Mouse (Mus musculus): ENCODE measurements around the gene Rangap1.
"Not testable (repeated sequence)": the region's sequence is repeated elsewhere in the genome, so short reads cannot be mapped to it uniquely, and the experiment has no call there.

The Rangap1 gene

DNA sequence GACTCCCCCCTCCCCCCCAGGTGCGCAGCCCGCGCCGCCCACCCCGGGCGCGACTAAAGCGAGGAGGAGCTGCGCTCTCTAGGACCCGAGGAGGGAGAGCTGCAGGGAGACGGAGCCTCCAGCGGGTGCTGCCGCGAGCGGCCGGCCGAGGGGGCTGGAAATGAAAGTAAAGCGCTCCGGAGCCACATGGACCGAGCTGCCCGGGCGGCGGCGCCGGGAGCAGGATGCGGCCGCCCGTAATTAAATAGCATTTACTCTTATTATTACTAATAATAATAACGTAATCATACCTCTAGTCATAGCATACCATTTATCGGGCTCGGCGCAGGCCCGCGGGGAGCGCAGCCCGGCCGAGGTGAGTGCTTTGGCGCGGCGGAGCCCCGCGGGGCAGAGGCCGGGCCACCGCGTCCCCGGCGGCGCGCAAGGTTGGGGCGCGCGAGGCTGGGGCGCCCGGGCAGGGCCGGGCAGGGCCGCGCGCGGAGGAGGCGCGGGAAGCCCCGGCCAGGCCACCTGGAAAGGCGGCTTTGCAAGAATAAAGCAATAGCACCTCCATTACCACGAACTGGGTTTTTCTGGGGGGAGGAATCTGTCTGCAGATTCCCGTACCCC is at the start of gene Rangap1, which contains the start of gene Zc3h7b:
TSS of gene Rangap1 (minus strand) at position 539 of the 609 bp plus-strand sequence.
TSS of gene Zc3h7b (plus strand) at position 66 of the 609 bp plus-strand sequence.
- DNase-seq (ENCODE audit: low spot score) = peak; percentile 79

DNA sequence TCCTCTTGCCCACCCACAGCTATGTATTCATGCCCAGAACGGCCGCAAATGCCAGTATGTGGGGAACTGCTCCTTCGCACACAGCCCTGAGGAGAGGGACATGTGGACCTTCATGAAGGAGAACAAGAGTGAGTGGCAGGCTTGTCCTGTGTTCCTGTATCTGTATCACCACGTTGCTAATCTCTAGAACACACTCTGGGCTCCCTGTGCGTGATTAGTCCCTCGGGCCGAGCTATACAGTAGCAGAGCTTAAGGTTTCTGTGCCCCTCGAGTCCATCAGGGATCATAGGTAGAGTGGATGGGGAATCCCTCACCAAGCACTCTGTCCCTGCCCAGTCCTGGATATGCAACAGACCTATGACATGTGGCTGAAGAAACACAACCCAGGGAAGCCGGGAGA is 47.1 kb upstream of the Rangap1 start:
- no peak for DNase-seq (ENCODE audit: low spot score)

DNA sequence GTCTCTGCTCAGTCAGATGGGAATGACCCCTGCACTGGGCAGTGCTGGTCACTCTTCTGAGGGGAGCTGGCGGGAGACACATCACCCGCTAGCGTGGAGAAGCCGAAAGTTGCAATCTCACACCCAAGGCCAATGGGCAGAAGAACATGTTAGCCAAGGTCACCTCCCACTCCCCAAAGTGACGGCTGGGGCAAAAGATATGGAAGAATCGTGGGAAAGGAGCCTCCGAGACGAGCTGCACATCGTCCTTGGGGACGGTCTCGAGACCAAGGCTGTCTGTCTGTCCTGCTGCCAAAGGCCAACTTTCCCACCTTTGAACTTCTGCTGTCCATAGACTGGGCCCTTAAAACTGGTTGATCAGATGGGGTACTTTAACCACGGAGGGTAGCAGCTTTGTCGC is 42.2 kb upstream of the Rangap1 start:
- peak; percentile 79 for DNase-seq (ENCODE audit: low spot score)

- no peak for DNase-seq (ENCODE audit: low spot score)
These were observed 40.4 kb upstream of the Rangap1 start for GRCm38 (mm10) chr15:81785701-81786100.

DNA sequence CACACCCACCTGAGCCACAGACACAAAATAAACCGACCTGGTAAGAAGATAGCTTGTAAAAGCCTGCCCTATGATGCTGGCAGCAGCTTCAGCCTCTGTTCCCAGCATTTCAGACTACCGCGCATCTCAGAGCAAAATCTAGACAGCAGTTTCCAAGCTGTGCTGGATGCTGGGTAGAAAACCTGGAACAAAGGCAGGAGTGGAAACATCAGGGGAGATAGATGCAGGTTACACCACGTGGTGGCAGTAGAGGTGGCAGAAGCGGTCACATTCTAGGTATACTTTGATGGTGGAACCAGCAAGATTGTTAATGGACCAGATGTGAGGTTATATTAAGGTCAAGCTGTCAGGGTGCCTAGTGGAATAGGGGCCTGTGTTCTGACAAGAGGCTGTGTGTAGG is 39.4 kb upstream of the Rangap1 start:
- DNase-seq (ENCODE audit: low spot score) = no peak

DNA sequence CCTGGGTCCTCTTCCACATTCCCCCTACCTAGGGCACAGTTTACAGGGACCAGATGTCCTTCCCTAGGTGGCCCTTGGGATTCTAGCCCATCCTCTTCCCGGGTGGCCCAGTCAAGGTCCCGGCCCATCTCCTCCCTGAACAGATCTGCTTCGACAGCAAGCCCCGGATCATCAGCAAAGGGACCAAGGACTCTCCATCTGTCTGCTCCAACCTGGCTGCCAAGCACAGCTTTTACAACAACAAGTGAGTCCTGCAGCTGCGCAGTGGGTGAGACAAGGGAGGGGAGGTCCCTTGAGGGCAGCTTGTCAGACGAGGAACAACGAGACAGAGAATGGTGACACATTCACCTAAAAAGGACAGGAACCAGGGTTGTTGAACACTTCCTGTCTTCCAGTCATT is 36.5 kb upstream of the Rangap1 start:
- no peak for DNase-seq (ENCODE audit: low spot score)

DNA sequence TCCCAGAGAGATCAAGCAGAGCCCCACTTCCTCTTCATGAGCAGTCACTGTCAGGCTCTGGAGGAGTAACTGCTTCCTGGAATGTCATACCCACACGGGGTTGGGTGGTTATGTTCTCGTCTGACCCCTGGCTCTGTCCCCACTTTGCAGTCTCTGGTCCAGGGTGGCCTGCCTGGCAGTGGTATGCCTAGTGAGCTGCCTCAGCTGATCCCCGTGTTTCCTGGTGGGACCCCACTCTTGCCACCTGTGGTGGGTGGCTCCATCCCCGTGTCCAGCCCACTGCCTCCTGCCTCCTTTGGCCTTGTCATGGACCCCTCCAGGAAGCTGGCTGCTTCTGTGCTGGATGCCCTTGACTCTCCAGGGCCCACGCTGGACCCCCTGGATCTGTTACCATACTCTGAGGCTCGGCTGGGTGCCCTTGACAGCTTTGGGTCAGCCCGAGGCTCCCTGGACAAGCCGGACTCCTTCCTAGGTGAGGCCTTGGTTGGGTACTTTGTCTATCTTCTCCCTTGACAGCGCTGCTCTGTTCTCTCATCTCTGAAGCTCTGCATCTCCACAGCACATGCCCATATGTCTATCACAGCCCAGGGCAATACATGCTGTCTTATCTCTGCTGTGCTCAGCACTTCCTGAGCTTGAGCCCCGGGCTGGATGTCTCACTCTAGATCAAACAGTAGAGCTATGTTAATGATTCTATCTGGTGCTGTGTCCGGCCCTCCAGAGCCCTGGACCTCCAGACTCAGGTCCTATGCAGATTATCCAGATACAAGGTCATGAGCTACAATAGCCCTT is 31.5 kb upstream of the Rangap1 start:
- DNase-seq (ENCODE audit: low spot score) = no peak

DNA sequence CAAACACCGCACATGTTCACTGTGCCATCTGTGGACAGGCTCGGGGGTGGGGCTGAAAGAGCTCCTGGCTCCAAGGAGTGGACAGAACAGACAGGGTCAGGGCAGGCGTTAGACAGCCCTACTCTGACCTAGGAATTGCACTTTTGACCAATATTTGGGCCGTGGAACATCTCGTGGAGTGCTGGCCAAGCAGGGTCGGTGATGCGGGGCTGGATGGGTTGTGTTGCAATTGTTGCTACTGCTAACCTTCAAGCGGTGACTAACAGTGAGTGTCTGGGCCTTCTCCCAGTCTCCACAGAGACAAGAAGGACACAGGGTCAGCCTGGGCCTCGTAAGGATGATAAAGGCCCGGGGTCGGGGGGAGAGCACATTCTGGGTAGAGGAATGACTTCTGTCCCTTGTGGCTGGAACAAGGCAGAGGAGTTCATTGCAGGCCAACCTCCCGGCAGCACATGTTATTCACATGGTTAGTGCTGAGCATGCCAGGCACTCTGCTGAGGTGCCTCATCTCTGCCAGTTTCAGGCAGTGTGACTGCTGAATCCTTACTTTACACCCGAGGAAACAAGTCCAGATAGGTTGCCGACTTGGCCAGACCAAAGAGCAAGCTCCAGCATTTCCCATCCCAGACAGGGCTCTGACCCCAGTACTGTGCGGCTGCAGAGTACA is 29.3 kb upstream of the Rangap1 start:
- no peak for DNase-seq (ENCODE audit: low spot score)

DNA sequence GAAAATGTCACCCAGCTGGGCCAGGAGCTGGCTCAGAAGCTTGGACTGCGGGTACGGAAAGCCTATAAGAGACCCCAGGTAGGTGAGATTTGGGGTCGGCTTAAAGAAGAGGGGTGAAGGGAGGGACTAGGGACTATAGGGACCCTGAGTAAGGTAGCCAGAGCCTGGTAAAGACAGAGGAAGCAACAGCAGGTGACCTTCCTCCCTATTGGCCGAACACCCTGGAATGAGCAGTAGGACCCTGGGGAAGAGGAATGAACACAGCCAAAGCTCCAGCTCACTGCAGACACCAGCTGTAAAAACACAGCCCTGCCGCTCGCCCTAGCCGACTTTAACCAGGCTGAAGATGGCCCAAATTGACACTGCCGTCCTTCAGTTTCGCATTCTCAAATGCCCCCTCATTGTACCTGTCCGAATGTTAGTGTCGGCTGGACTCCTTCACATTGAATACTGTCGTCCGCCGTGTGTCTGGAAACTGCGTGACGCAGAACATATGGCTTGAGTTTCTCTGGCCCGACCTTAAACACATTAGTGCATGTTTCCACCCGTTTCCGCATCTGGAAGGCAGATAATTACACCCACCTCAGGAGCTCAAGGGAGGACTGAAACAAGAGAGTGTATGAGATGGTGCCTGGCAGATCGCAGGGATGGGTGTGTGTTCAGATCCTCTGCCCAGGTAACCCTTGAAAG is 27.2 kb upstream of the Rangap1 start:
- no peak for DNase-seq (ENCODE audit: low spot score)

GRCm38 (mm10) chr15:81769037-81769436 is 23.7 kb upstream of the Rangap1 start:
- no peak for DNase-seq (ENCODE audit: low spot score)

GRCm38 (mm10) chr15:81766439-81766838 is 21.1 kb upstream of the Rangap1 start:
- no peak for DNase-seq (ENCODE audit: low spot score)

DNA sequence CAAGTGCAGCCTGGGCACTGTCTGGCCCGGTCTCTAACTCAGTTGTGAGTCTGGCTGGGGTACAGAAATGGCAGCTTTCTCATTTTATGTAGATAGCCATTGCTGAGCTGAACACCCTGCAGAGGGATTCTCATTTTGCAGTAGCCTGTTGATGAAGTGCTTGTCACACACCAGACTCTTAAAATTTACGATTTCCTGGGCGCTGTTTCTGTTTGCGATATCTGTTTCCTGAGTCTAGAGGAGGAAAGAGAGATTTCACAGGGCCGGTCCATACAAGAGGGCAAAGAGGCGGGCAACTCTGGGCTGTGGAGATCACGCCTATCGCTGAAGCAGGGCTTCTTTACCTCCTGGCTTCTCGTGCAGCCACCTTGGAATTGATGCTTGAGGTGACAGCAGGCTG is 20.3 kb upstream of the Rangap1 start:
- no peak for DNase-seq (ENCODE audit: low spot score)

GRCm38 (mm10) chr15:81764573-81764972 is 19.2 kb upstream of the Rangap1 start:
- DNase-seq (ENCODE audit: low spot score) = no peak

DNA sequence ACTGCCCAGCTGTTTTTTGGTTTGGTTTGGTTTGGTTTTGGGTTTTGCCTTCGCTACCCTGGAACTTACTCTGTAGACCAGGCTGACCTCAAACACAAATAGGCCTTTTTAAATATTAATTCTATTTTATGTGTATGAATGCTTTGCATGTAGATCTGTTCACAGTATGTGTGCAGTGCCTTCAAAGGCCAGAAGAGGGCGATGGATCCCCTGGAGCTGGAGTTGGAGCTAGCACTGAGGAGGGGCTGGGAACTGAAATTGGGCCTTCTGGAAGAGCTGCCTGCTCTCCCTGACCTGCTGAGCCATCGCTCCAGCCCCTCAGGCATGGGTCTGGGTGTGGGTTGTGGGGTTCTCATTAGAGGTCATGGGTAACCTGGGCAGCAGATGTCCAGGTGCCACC is 16.6 kb upstream of the Rangap1 start:
- DNase-seq (ENCODE audit: low spot score) = no peak

DNA sequence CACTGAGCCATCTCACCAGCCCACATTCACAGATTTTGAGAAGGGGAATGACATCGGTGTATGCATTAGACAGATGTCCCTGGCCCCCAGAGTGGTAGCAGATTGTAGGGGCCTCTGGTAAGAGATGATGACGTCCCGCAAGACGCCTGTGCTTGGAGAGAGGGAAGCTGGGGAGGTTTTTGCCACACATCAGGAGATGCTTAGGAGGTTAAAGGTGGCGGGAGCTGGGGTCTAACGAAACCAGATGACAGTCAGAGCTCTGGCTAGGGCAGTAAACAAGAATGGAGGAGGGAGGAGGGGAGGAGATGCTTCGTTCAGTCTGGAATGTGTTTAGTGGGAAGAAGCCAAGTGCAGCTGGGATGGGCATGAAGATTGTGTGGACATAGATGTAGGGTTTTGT is 16.1 kb upstream of the Rangap1 start:
- DNase-seq (ENCODE audit: low spot score) = no peak

GRCm38 (mm10) chr15:81760361-81761079 is 15.2 kb upstream of the Rangap1 start:
- DNase-seq (ENCODE audit: low spot score) = no peak

- DNase-seq (ENCODE audit: low spot score) = peak; percentile 61
These were observed 14.2 kb upstream of the Rangap1 start for GRCm38 (mm10) chr15:81759542-81759941.

DNA sequence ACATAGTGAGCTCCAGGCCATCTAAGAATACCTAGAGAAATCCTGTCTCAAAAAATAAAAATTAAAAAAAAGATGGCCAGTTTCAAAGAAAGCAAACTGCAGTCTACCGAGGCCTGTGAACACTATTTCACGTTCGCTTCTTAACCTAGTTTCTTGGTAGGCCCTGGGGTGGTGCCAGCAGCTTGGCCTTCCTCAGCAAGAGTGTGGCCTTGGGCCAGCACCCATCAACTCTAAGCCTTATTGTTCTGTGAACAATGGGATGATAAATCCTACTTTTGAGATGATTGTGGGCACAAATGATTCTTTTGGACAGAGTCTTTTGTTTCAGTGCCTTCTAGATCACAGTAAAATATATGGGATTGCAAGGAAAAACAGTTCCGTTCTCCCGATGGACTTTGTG is 13.4 kb upstream of the Rangap1 start:
- DNase-seq (ENCODE audit: low spot score) = peak; percentile 75

GRCm38 (mm10) chr15:81753669-81754068 is 8.3 kb upstream of the Rangap1 start:
- DNase-seq (ENCODE audit: low spot score) = no peak

- no peak for DNase-seq (ENCODE audit: low spot score)
These were observed 4.4 kb upstream of the Rangap1 start for GRCm38 (mm10) chr15:81749742-81750141.

GRCm38 (mm10) chr15:81745601-81746114 is 328 bp upstream of the Rangap1 start:
- DNase-seq (ENCODE audit: low spot score) = peak; percentile 76

DNA sequence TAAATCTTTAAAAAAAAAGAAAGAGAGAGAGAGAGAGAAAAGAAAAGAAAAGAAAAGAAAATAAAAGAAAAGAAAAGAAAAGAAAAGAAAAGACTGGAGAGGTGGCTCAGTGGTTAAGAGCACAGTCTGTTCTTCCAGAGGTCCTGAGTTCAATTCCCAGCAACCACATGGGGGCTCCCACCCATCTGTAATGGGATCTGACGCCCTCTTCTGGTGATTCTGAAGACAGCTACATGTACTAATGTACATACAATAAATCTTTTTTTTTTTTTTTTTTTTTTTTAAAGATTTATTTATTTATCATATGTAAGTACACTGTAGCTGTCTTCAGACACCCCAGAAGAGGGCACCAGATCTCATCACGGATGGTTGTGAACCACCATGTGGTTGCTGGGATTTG is 3.0 kb downstream of the Rangap1 start:
- DNase-seq (ENCODE audit: low spot score) = not testable (repeated sequence)
